Mouse (Mus musculus) kidney, adult 2 months (tissue): ENCODE measurements around the gene Tsr1.

Experiments used
- CTCF ChIP-seq: fragments of 200-500 bp; conservative IDR thresholded peaks from 2 replicates; pipeline ENCODE4 v1.5.1; 2011; ENCODE audit warnings: low read depth, mild to moderate bottlenecking, control low read depth, low read length, moderate library complexity, mixed read lengths; ENCODE audit not compliant: insufficient read depth, insufficient read length
- POLR2A ChIP-seq: fragments of 200-500 bp; IDR thresholded peaks from one replicate; pipeline ENCODE4 v1.6.1; 2011; ENCODE audit warnings: low read depth, low read length, control low read depth

GRCm38 (mm10) chr11:74883098-74883497 lies 14.8 kb upstream of the Tsr1 start:
- TF ChIP-seq POLR2A (no peak), CTCF (no peak)
